Mouse (Mus musculus): ENCODE measurements around the gene Fam131b. TPM values are rescaled to one million over a fixed set of nuclear protein-coding genes. Genes with fewer than 3 reads are reported as not detected.

Fam131b gene
- polyA plus RNA-seq, 1 experiment from 2014 or later: 0.05 TPM

DNA sequence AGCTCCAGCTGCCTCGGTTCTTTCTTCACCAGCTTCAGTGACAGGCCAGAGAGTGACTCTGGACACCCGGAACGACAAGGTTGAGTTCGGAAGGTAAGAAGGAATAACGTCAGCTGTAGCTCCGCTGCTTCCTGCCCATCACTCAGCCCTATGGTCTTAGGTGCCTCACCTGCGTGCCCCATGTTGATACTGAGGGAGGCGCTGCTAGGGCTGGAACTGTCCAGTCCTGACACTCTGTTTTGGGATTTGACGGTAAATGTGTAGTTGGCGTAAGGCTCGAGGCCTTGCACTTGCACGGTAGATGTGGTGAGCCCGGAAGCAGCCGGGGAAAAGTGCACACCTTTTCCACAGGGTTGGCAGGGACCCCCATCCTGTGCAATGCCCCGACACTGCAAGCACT is 40.2 kb upstream of the Fam131b start:
- WGBS: 83% methylated on average over 15 of the region's 15 CpGs

DNA sequence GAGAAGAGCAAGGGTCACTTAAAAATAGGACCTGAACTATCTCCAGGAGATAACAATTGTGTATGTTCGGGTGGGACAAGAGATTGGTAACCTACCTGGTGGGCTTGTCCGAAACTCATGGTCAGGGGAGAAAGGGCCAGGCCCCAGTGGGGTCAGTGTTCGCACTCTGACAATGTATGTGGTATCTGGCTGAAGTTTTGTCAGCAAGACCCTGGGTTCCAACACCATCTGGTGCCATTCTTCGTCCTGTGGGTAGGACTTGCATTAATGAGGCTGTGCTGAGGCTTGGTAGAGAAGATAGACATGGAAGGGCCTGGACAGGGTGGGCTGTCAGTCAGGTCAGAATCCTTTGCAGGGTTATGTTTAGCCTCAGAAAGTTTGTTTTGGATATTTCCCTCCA is 39.6 kb upstream of the Fam131b start:
- Histone ChIP-seq H3K27ac (ENCODE audit: low read depth, low read length) (no peak overlapping the region), H3K4me2 (replicated peaks; ENCODE audit: low read depth, low read length) (no peak overlapping the region), H3K9ac (ENCODE audit: low read depth, low read length) (no peak overlapping the region), H3K4me1 (ENCODE audit: control insufficient read depth, insufficient read depth, low read length) (no peaks in the 10 kb centered on the region), H3K27me3 (ENCODE audit: control insufficient read depth, insufficient read depth, low read length) (no peaks in the 10 kb centered on the region), H3K9me3 (ENCODE audit: control insufficient read depth, low read length) (no peaks in the 10 kb centered on the region), H3K4me3 (ENCODE audit: low read length) (no peak overlapping the region), H3K36me3 (ENCODE audit: control insufficient read depth, insufficient read depth, low read length) (peaks cover 23% of the 10 kb centered on the region)
- ATAC-seq (ENCODE audit: low FRiP score, low TSS enrichment): no peak
- WGBS: 91% methylated on average over 4 of the region's 4 CpGs

More for the DNA sequence above, 40.2 kb upstream of the Fam131b start:
- Histone ChIP-seq H3K27me3 (ENCODE audit: control insufficient read depth, insufficient read depth, low read length) (no peaks in the 10 kb centered on the region), H3K9ac (ENCODE audit: low read depth, low read length) (no peak overlapping the region), H3K36me3 (ENCODE audit: control insufficient read depth, insufficient read depth, low read length) (peaks cover 17% of the 10 kb centered on the region), H3K4me1 (ENCODE audit: control insufficient read depth, insufficient read depth, low read length) (no peaks in the 10 kb centered on the region), H3K27ac (ENCODE audit: low read depth, low read length) (no peak overlapping the region), H3K4me2 (replicated peaks; ENCODE audit: low read depth, low read length) (no peak overlapping the region), H3K9me3 (ENCODE audit: control insufficient read depth, low read length) (no peaks in the 10 kb centered on the region), H3K4me3 (ENCODE audit: low read length) (no peak overlapping the region)
- ATAC-seq (ENCODE audit: low FRiP score, low TSS enrichment): no peak

DNA sequence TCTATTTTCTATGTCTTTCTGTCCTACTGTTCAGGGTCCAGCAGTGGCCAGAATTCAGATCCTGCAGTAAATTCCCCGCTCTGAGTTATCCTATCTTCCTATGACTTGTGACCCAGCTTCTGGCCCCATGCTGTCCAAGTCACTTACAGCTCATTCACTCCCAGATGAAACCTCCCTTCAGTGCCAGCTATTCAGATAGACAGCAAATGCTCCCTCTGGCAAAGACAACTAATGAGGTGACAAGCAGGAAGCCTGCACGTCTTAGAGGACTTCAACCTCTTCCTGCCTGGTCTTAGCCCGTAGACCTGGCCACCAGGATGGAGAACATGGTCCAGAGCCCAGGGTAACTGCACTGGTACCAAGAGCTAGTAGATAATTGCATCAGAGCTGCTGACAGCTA is 38.5 kb upstream of the Fam131b start:
- Histone ChIP-seq H3K36me3 (ENCODE audit: control insufficient read depth, insufficient read depth, low read length) (peaks cover 33% of the 10 kb centered on the region), H3K4me2 (replicated peaks; ENCODE audit: low read depth, low read length) (no peak overlapping the region), H3K9ac (ENCODE audit: low read depth, low read length) (no peak overlapping the region), H3K4me3 (ENCODE audit: low read length) (no peak overlapping the region), H3K9me3 (ENCODE audit: control insufficient read depth, low read length) (no peaks in the 10 kb centered on the region), H3K4me1 (ENCODE audit: control insufficient read depth, insufficient read depth, low read length) (no peaks in the 10 kb centered on the region), H3K27me3 (ENCODE audit: control insufficient read depth, insufficient read depth, low read length) (no peaks in the 10 kb centered on the region), H3K27ac (ENCODE audit: low read depth, low read length) (no peak overlapping the region)
- no peak for ATAC-seq (ENCODE audit: low FRiP score, low TSS enrichment)
- WGBS: 43% methylated on average over 3 of the region's 3 CpGs

- H3K9ac ChIP-seq (ENCODE audit: low read depth, low read length): no peak overlapping the region
- H3K36me3 ChIP-seq (ENCODE audit: control insufficient read depth, insufficient read depth, low read length): peaks cover 38% of the 10 kb centered on the region
- WGBS: 93% methylated on average over 1 of the region's 1 CpGs
- H3K27ac ChIP-seq (ENCODE audit: low read depth, low read length): no peak overlapping the region
- no peaks in the 10 kb centered on the region for H3K27me3 ChIP-seq (ENCODE audit: control insufficient read depth, insufficient read depth, low read length)
- no peak overlapping the region for H3K4me3 ChIP-seq (ENCODE audit: low read length)
- no peak overlapping the region for H3K4me2 ChIP-seq (replicated peaks; ENCODE audit: low read depth, low read length)
- no peaks in the 10 kb centered on the region for H3K9me3 ChIP-seq (ENCODE audit: control insufficient read depth, low read length)
- no peaks in the 10 kb centered on the region for H3K4me1 ChIP-seq (ENCODE audit: control insufficient read depth, insufficient read depth, low read length)
- ATAC-seq (ENCODE audit: low FRiP score, low TSS enrichment): no peak
Measured at GRCm38 (mm10) chr6:42362497-42362896, 38.1 kb upstream of the Fam131b start.

DNA sequence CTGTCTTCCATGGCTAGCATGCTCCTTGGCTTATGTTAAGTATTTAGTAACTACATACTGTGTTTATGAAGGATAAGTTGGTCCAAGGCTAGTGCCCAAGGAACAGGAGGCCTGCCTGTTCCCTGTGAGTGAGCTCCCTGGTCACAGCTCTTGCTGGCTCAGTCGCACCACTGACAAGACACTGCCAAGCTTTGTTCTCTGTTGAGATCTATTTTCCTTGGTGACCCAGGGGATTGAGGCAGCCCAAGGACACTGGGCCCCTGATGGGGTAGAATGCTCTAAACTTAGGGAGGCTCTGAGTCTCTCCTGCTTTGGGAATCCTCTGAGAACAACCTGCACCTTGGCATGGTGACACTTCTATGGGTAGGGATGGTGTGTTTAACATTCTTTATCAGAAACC is 37.6 kb upstream of the Fam131b start:
- 86% methylated on average over 1 of the region's 1 CpGs for WGBS
- Histone ChIP-seq H3K4me3 (ENCODE audit: low read length) (no peak overlapping the region), H3K4me1 (ENCODE audit: control insufficient read depth, insufficient read depth, low read length) (no peaks in the 10 kb centered on the region), H3K9ac (ENCODE audit: low read depth, low read length) (no peak overlapping the region), H3K27me3 (ENCODE audit: control insufficient read depth, insufficient read depth, low read length) (no peaks in the 10 kb centered on the region), H3K4me2 (replicated peaks; ENCODE audit: low read depth, low read length) (no peak overlapping the region), H3K27ac (ENCODE audit: low read depth, low read length) (no peak overlapping the region), H3K9me3 (ENCODE audit: control insufficient read depth, low read length) (no peaks in the 10 kb centered on the region), H3K36me3 (ENCODE audit: control insufficient read depth, insufficient read depth, low read length) (peaks cover 42% of the 10 kb centered on the region)
- ATAC-seq (ENCODE audit: low FRiP score, low TSS enrichment): no peak

GRCm38 (mm10) chr6:42361041-42361895 is 36.8 kb upstream of the Fam131b start:
- no peak overlapping the region for H3K9ac ChIP-seq (ENCODE audit: low read depth, low read length)
- peaks cover 51% of the 10 kb centered on the region for H3K36me3 ChIP-seq (ENCODE audit: control insufficient read depth, insufficient read depth, low read length)
- H3K4me1 ChIP-seq (ENCODE audit: control insufficient read depth, insufficient read depth, low read length): no peaks in the 10 kb centered on the region
- no peak for ATAC-seq (ENCODE audit: low FRiP score, low TSS enrichment)
- H3K27ac ChIP-seq (ENCODE audit: low read depth, low read length): no peak overlapping the region
- 93% methylated on average over 13 of the region's 13 CpGs for WGBS
- no peaks in the 10 kb centered on the region for H3K27me3 ChIP-seq (ENCODE audit: control insufficient read depth, insufficient read depth, low read length)
- no peak overlapping the region for H3K4me3 ChIP-seq (ENCODE audit: low read length)
- no peak overlapping the region for H3K4me2 ChIP-seq (replicated peaks; ENCODE audit: low read depth, low read length)
- no peaks in the 10 kb centered on the region for H3K9me3 ChIP-seq (ENCODE audit: control insufficient read depth, low read length)

DNA sequence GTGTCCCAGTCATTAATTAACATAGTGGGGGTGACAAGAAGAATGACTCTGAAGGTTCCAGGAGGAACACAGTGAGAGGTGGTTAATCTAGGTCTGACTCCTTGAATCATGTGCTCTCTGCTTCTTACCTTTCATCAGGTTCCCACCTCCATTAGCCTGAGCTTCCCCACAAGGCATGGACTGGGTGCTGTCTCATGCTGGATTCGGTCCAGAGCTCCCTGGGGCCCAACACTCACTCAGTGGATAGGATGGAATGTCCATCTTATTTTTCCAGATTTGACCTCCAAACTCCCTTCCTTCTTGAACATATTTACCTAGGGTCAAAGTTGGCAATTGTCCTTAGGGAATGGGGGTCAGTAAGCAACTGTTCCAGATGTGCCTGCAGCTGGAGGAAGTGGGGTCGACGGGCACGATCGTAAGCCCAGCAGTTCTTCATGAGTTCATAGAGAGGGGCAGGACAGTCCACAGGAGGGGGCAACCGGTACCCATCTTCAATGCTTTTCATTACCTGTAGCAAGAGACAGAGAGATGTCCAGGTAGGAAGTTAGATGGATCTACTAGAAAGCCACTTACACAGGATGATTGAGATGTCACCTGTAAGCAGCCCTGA is 35.9 kb upstream of the Fam131b start:
- H3K9ac ChIP-seq (ENCODE audit: low read depth, low read length): no peak overlapping the region
- ATAC-seq (ENCODE audit: low FRiP score, low TSS enrichment): no peak
- 88% methylated on average over 6 of the region's 6 CpGs for WGBS
- H3K36me3 ChIP-seq (ENCODE audit: control insufficient read depth, insufficient read depth, low read length): peaks cover 60% of the 10 kb centered on the region
- H3K27me3 ChIP-seq (ENCODE audit: control insufficient read depth, insufficient read depth, low read length): no peaks in the 10 kb centered on the region
- H3K4me1 ChIP-seq (ENCODE audit: control insufficient read depth, insufficient read depth, low read length): no peaks in the 10 kb centered on the region
- no peak overlapping the region for H3K4me2 ChIP-seq (replicated peaks; ENCODE audit: low read depth, low read length)
- no peak overlapping the region for H3K4me3 ChIP-seq (ENCODE audit: low read length)
- H3K27ac ChIP-seq (ENCODE audit: low read depth, low read length): no peak overlapping the region
- no peaks in the 10 kb centered on the region for H3K9me3 ChIP-seq (ENCODE audit: control insufficient read depth, low read length)

DNA sequence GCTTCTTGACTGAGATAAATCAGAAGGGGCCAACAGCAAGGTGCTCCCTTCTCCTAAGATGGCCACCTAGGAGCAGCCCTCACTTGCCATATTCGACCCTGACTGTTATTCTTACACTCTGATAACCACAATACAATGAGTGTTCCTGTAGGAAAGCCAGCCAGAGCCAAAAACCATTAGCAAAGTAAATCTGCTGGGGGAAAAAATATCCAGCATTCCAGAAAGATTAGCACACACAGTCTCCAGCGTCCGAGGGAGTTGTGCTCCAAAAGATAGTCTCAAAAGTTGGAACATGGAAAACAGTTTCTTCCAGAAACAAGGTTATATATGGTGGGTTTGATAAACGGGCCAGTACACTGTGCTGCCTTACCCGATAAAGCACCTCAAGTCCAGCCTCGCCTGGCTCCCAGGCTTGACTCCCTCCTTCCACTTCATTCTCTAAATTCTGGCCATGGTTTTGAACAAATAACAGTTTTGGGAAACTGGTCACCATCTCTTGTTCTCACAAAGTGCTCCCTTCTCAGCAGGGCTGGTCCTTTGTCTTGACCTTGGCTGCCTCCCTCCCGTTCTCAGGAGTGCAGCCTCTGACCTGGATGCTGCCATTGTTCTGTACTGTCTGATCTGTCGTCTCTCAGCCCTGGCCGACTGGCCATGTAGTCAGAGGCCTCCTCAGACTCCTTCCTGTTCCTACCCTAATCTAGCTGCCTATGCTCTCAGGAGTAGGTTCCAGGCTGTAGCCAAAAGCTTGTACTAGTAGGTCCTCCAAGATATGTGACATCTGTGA is 35.1 kb upstream of the Fam131b start:
- H3K4me1 ChIP-seq (ENCODE audit: control insufficient read depth, insufficient read depth, low read length): no peaks in the 10 kb centered on the region
- H3K9ac ChIP-seq (ENCODE audit: low read depth, low read length): no peak overlapping the region
- ATAC-seq (ENCODE audit: low FRiP score, low TSS enrichment): no peak
- peaks cover 67% of the 10 kb centered on the region for H3K36me3 ChIP-seq (ENCODE audit: control insufficient read depth, insufficient read depth, low read length)
- no peaks in the 10 kb centered on the region for H3K9me3 ChIP-seq (ENCODE audit: control insufficient read depth, low read length)
- H3K4me3 ChIP-seq (ENCODE audit: low read length): no peak overlapping the region
- no peaks in the 10 kb centered on the region for H3K27me3 ChIP-seq (ENCODE audit: control insufficient read depth, insufficient read depth, low read length)
- no peak overlapping the region for H3K4me2 ChIP-seq (replicated peaks; ENCODE audit: low read depth, low read length)
- WGBS: 70% methylated on average over 9 of the region's 9 CpGs
- H3K27ac ChIP-seq (ENCODE audit: low read depth, low read length): no peak overlapping the region

- no peak for ATAC-seq (ENCODE audit: low FRiP score, low TSS enrichment)
- H3K4me3 ChIP-seq (ENCODE audit: low read length): no peak overlapping the region
- WGBS: 92% methylated on average over 12 of the region's 12 CpGs
- no peak overlapping the region for H3K9ac ChIP-seq (ENCODE audit: low read depth, low read length)
- H3K36me3 ChIP-seq (ENCODE audit: control insufficient read depth, insufficient read depth, low read length): peaks cover 71% of the 10 kb centered on the region
- H3K4me1 ChIP-seq (ENCODE audit: control insufficient read depth, insufficient read depth, low read length): no peaks in the 10 kb centered on the region; the same call in 1 of the 2 replicates
- no peak overlapping the region; the same call in 1 of the 2 replicates for H3K27ac ChIP-seq (ENCODE audit: low read depth, low read length)
- no peaks in the 10 kb centered on the region for H3K9me3 ChIP-seq (ENCODE audit: control insufficient read depth, low read length)
- no peak overlapping the region for H3K4me2 ChIP-seq (replicated peaks; ENCODE audit: low read depth, low read length)
- H3K27me3 ChIP-seq (ENCODE audit: control insufficient read depth, insufficient read depth, low read length): no peaks in the 10 kb centered on the region
Measured at GRCm38 (mm10) chr6:42358901-42359300, 34.5 kb upstream of the Fam131b start.

Measured in kidney, embryonic 14.5 days (tissue).